Mouse (Mus musculus) left cerebral cortex, adult 2 months (tissue): ENCODE results near the gene Gdpd1. TPM values are rescaled to one million over a fixed set of nuclear protein-coding genes. Genes with fewer than 3 reads are reported as not detected.

Experiments used
- DNase-seq, 2 experiments: peaks; one replicate each; pipeline ENCODE4 v3.0.0; 2021 to 2022; ENCODE audit warnings: low spot score in 2 of 2, mixed read lengths in 1 of 2; ENCODE audit errors: extremely low spot score in 1 of 2
- H3K27ac ChIP-seq: fragments of 200-600 bp; 2 replicates; pipeline ENCODE4 v1.8.1; 2022
- H3K4me3 ChIP-seq: fragments of 200-600 bp; 2 replicates; pipeline ENCODE4 v1.8.1; 2022
- CTCF ChIP-seq: fragments of 200-600 bp; IDR thresholded peaks from 2 replicates; pipeline ENCODE4 v1.8.1; 2022; ENCODE audit warnings: antibody characterized with exemption, mild to moderate bottlenecking, moderate library complexity
- intact Hi-C: fragments of 180-260 bp; cut with DNase I; formaldehyde crosslinking; loops from one replicate; pipeline ENCODE4 v1.15.1; 2025
- microRNA-seq, 2 experiments: library from miRNA; unstranded; fragments of <30 nt; microRNA quantifications; one replicate each; pipeline ENCODE4 v1.2.0; 2021
- total RNA-seq, 2 experiments: library from RNA; stranded (reverse); gene quantifications; 2 replicates each; pipeline ENCODE4 v1.2.3; 2021

Gdpd1 gene
- total RNA-seq, 2 experiments from 2014 or later: 40.1 to 42.4 TPM

DNA sequence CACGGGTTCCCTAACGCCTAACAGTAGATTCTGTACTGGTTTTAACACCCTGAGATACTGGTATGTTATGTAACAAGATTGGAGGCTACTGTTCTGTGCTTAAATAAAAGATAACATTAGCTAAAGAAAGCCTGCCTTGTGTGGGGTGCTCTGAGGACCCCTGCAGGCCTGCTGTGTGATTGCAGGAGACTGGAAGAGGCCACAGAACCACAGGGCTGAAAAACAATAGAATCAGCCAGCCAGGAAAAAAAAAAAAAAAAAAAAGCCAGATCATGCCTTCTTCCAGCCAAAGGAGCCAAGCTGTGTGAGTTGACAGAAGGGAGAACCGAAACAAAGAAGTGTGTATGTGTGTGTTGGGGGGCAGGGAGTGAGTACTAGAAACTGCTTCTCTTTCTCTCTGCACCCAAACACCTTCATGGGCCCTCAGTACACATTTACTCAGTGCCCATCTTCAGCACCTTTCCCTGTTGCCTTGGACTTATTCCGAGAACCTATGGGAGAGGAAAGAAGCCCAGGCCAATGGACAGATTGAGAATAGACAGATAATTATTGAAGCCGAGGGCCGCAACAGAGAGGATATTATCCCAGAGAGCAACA lies 78.1 kb downstream of the Gdpd1 start:
- Histone ChIP-seq H3K27ac (peak overlapping the region; percentile 99), H3K4me3 (no peak overlapping the region)
- peak; percentile 60 to 72 for DNase-seq
- intact Hi-C loops: loop anchor here (1.0 to 10.0 kb wide), 3 partner anchors 101 to 236 kb away; partner anchors contain the start of gene Dhx40
- TF ChIP-seq CTCF: peak; percentile 86

DNA sequence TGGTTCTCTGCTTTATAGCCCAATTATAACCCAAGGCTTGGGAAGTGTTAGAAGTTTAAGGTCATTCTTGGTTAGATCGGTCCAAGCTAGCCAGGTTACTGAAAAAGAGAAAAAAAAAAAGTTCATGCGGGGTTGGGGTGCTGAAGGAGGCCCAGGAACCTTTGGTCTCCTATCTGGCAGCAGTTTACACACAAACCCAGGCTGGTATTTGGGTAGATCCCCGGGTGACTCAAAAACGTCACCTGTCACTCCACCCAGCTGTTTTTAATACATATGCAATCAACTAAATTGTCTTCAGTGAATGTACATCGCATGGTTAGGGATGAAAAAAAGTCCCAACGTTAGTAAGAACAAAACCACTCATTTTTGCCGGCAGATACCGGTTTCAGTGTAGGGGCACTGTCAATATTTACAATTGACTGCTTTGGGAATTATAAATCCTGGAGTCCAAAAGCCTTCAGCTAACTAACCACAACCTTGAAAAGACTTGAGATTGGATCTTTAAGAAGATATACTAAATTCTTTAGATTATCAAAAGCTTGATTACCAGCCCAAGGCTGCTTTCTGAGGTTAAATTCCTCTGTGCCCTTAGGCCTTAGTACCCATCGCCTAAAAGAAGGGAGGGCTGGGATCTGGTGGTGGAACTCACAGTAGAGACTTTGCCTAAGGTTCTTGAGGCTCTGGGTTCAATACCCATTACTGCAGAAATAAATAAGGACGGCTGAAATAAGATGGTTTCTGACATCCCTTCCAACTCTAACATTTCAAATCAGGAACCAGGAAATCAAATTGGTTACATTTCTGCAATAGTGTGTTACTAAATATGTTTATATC lies 78.9 kb downstream of the Gdpd1 start:
- peak overlapping the region; percentile 99 for H3K27ac ChIP-seq
- intact Hi-C loops: loop anchor here (2.0 to 10.0 kb wide), 3 partner anchors 100 to 188 kb away; partner anchors contain the start of gene Dhx40
- no peak overlapping the region for H3K4me3 ChIP-seq
- no peak for TF ChIP-seq CTCF
- no peak for DNase-seq

DNA sequence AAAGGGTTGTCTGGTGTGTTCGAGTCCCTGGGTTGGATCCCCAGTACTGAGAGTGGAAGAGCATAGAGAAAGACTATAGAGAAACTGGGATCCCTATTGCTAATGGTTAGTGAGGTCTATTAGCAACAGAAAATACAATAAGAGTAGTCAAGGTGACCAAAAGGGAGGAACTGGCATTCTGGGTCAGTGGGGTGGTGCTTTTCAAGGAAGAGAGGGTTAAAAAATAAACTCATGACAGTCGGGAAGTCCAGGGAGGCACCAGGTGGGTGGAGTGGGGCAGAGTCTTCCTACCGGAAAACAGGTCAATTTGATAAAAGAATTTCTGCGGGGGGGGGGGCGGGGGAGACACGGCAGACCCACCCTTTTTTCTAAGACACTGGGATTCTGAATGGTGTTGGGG lies 79.5 kb downstream of the Gdpd1 start:
- peak overlapping the region; percentile 100; the same call in 1 of the 2 replicates for H3K4me3 ChIP-seq
- H3K27ac ChIP-seq: peak overlapping the region; percentile 99
- no peak for TF ChIP-seq CTCF
- DNase-seq: no peak
- intact Hi-C loops: loop anchor here (2.0 to 10.0 kb wide), 3 partner anchors 100 to 188 kb away; partner anchors contain the start of gene Dhx40

DNA sequence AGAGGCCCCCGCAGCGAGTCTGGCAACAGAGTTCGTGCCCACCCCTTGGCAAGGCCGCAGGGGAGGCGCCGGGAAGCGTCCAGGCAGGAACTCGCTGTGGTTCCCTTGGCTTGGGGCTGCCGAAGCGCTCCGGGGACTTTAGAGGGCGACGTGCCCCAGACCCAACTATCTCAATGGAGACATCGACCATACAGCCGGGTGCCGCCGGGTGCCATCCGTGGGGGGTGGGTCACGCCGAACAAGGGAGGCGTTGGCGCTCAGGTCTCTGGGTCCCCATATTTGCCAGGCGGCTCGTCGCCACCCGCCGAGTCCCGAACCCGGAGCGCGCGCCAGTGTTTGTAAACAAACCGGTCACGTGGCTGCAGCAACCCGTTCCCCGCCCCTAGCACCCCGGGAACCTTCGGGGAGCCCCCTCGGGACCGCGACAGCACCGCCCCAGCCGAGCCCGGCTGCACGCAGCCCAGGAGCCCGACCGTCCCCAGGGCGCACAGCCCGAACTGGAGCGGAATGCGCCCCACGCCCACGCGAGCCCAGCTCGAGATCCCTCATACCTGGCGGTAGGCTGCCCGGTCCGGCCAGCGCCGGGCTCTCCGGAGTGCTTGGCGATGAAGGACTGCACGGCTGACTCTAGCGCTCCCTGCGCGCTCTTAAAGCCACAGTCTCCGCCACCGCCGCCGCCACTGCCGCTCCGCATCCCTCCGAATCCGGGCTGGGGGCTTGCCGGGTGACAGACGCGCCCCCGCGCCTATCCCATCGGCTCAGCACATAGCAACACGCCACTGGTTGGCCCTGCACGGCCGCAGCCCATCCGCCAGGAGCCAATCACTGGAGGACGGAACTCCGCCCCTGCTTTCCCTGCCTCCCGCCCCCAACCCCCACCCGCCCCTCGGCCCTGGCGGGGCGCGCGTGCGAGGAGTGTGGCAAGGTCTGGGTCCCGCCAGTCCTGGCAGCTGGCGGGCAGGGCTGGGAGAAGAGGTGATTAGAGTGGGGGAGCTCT lies 80.5 kb downstream of the Gdpd1 start, which contains the start of gene Ypel2:
Ypel2 (minus strand) TSS at position 667 of the 997 bp plus-strand sequence.
- intact Hi-C loops: loop anchor here (1.0 to 10.0 kb wide), 6 partner anchors 41 to 237 kb away; partner anchors contain the start of genes Cltc and Dhx40
- DNase-seq: peak; percentile 96 to 98
- H3K27ac ChIP-seq: peak within 1 kb of the TSS; percentile 99
- TF ChIP-seq CTCF: no peak; the same call in 1 of the 2 replicates
- H3K4me3 ChIP-seq: peak within 1 kb of the TSS; percentile 100

DNA sequence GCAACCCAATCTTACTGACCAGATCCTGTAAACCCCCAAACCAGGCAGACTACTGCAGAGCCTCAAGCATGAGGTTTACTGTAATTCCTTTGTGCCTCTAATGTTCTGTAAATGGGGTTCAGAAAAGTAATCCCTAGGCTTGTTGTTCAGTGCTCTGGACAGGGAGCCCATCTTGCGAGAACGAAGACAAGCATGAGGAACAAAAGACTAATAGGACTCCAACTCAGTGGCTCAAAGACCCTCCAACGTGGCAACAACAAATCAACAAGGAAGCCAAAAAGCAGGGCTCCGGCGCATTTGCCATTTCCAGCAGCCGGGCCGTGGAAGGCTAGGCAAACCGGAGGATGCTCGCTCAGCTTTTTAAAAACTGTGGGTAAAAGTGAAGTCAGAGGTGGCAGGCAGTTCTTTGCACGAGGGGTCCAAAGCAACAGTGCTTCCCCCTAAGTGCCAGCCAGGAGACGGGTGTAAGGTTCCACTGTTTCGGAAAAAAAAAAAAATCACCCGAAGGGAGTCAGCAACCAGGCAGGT lies 81.3 kb downstream of the Gdpd1 start:
- peak overlapping the region; percentile 100 for H3K4me3 ChIP-seq
- no peak for DNase-seq
- intact Hi-C loops: loop anchor here (2.0 to 10.0 kb wide), 4 partner anchors 40 to 236 kb away; partner anchors contain the start of gene Cltc
- TF ChIP-seq CTCF: no peak
- peak overlapping the region; percentile 99 for H3K27ac ChIP-seq

DNA sequence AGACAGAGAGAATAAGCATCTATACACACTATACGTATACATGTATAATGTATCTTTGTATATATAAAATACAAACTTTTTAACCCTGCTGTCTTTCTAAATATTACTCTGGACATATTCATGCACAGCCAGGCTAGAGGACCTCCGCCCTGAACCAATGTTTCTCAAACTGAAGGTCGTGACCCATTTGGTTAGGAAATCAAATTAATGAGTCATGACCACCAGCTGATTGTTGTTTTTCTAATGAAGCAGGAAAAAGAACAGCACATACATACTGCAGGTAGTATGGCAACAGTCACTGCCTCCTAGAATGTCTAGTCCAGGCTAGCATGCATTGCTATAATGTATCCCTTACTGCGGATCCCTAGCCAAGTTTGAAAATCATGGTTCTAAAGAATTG lies 82.6 kb downstream of the Gdpd1 start:
- intact Hi-C loops: loop anchor here (5.0 to 10.0 kb wide), 2 partner anchors 96 to 139 kb away; no protein-coding TSS in a partner anchor
- no peak for TF ChIP-seq CTCF
- no peak overlapping the region for H3K27ac ChIP-seq
- peak overlapping the region; percentile 100 for H3K4me3 ChIP-seq
- no peak for DNase-seq

DNA sequence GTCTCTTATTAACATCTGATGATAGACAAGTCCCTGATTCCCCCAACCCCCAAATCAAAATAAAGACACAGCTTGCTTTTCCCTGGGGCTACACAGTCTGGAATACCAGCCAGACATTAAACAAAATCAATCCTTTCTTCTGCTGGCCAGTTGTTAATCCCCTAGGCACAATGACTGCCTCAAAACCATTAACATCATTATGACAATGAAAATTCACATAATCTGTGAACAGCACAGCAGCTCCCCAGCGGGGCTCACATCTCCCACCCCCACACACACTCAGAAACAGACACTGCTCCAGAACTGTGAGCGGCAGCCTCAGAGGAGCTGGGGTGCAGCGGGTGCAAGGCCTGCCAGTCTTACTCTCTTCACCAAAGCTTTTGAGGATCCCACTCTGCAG lies 83.6 kb downstream of the Gdpd1 start:
- TF ChIP-seq CTCF: no peak
- peak in 1 of 2 experiments; percentile 39 for DNase-seq
- 0 out of 2 replicates have a peak overlapping the region, but pooled peaks have one; percentile 19 for H3K27ac ChIP-seq

GRCm38 (mm10) chr11:86984990-86985389 lies 88.9 kb downstream of the Gdpd1 start:
- Histone ChIP-seq H3K27ac (no peak overlapping the region), H3K4me3 (no peak overlapping the region)
- intact Hi-C loops: no loop called here
- no peak for TF ChIP-seq CTCF
- DNase-seq: no peak

More for the DNA sequence above, 83.6 kb downstream of the Gdpd1 start:
- H3K4me3 ChIP-seq: peak overlapping the region; percentile 100
- intact Hi-C loops: loop anchor here (5.0 to 10.0 kb wide), 2 partner anchors 96 to 138 kb away; no protein-coding TSS in a partner anchor

Small RNA genes lying within 50 kb of the gene (microRNA-seq; reads per million reads assigned to microRNA genes)
- gene Mir301: 56.6 to 281 reads per million in 2 experiments

Other genes with a start within 250 kb of the Gdpd1 start
- 10 to 100 TPM; 42.8 to 45.5 TPM for gene Ypel2, start 80.4 kb downstream of the Gdpd1 start, total RNA-seq
- gene Smg8, start 12.7 kb upstream of the Gdpd1 start, total RNA-seq: 10 to 100 TPM; 16.3 to 16.5 TPM
- under 1 TPM; 0.18 to 0.37 TPM for gene Prr11, start 34.6 kb upstream of the Gdpd1 start, total RNA-seq
- gene Ska2, start 35.2 kb upstream of the Gdpd1 start, total RNA-seq: 10 to 100 TPM in 1 of 2 experiments, 1 to 10 TPM in 1; 9.8 to 14.1 TPM
- gene Trim37, start 53.0 kb upstream of the Gdpd1 start, total RNA-seq: 100 to 1,000 TPM; 231 TPM